Mouse (Mus musculus): ENCODE measurements around the gene Gm11444.

- TF ChIP-seq CTCF (IDR thresholded peaks at IDR 0.05; ENCODE audit: low read depth, low read length), result no peak
- no peak for TF ChIP-seq POLR2A (IDR thresholded peaks at IDR 0.05; ENCODE audit: extremely low read depth, insufficient read depth, low read length)
These were observed 39.1 kb upstream of the Gm11444 start for GRCm38 (mm10) chr11:85889056-85889729.

Data from liver, adult 2 months (tissue).